In the genomic region with DNA sequence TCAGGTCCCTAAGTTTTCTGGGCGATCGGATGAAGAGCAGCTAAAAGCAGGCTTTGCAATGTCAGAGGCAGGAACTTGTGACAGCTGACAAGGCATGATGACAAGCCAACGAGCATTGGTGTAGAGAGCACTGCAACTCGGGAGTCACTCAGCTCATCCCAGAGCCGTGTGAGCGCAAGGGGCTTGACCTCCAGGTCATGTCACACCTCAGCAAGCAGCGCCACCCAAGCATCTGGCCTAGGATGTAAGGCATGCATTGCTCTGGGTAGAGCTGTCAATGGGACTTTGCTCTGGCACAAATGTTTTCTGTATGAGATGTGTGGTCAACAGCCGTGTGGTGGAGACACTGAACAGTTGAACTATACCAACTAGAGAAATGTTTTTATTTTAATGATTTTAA, we compare ENCODE assay signal across 13 mouse cellular contexts. TPM values are rescaled to one million over a fixed set of nuclear protein-coding genes. Genes with fewer than 3 reads are reported as not detected.
"Had no signal": no experiment of that assay in that cellular context is flagged by ENCODE, and none has a peak within 500 bp of the region (broad histone marks: within the 10 kb centered on the region; RNA-seq: fewer than 3 reads in every experiment).

No protein-coding gene starts in this region.

- H3K4me3 ChIP-seq: left cerebral cortex, adult 2 months; limb, embryonic 10.5 days; liver, embryonic 13.5 days; lung, embryonic 15.5 days; midbrain, embryonic 13.5 days; neural tube, embryonic 12.5 days had no signal

- H3K4me1 ChIP-seq: midbrain, embryonic 13.5 days; neural tube, embryonic 12.5 days had no signal

- H3K9me3 ChIP-seq: limb, embryonic 10.5 days; liver, embryonic 13.5 days; lung, embryonic 15.5 days; midbrain, embryonic 13.5 days; neural tube, embryonic 12.5 days had no signal

- ATAC-seq: hindbrain, postnatal 0 days; midbrain, embryonic 13.5 days had no signal

- H3K9ac ChIP-seq: liver, embryonic 13.5 days; lung, embryonic 15.5 days; midbrain, embryonic 13.5 days; neural tube, embryonic 12.5 days had no signal

- DNase-seq: liver, embryonic 13.5 days; lung, postnatal 14 days; spleen, adult 18-20 months; thymus, adult 18-20 months; thymus, postnatal 14 days had no signal

- H3K36me3 ChIP-seq: neural tube, embryonic 12.5 days had no signal

- H3K27me3 ChIP-seq: liver, embryonic 13.5 days; lung, embryonic 15.5 days; midbrain, embryonic 13.5 days; neural tube, embryonic 12.5 days had no signal

- H3K4me2 ChIP-seq: liver, embryonic 13.5 days; lung, embryonic 15.5 days; midbrain, embryonic 13.5 days; neural tube, embryonic 12.5 days had no signal

- H3K27ac ChIP-seq: hindbrain, postnatal 0 days; left cerebral cortex, adult 2 months; limb, embryonic 10.5 days; liver, embryonic 13.5 days; macrophage; midbrain, embryonic 13.5 days; neural tube, embryonic 12.5 days had no signal

RNA-seq across cellular contexts. Expression of a gene that starts 39.9 kb away (rescaled TPM):
- polyA plus RNA-seq: large intestine, adult 2 months; liver, embryonic 13.5 days; macrophage; midbrain, embryonic 13.5 days had no signal
